Mouse (Mus musculus) left cerebral cortex, adult 6 months (tissue): ENCODE results near the gene Gskip. TPM values are rescaled to one million over a fixed set of nuclear protein-coding genes. Genes with fewer than 3 reads are reported as not detected.

Source experiments
- long read RNA-seq, 2 experiments: library from polyadenylated mRNA; unstranded; transcript quantifications; one replicate each; pipeline ENCODE4 v2.0.0; 2019 to 2020
- polyA plus RNA-seq: library from polyadenylated mRNA; unstranded; fragments of <200 nt; fragmentation: Nextera tagmentation; gene quantifications from 2 replicates; pipeline ENCODE4 v1.2.3, GENCODE M21; 2021

Gskip gene
- 46.2 and 53.0 TPM in 2 replicates for polyA plus RNA-seq
- long read RNA-seq, experiment 1, transcript Gskip-201 (3 exons, 2,720 nt): major isoform, 341 of 357 reads
- long read RNA-seq, experiment 1, partial matches to known transcripts: 14 of 357 reads
- long read RNA-seq, experiment 1, other reads (novel, unspliced or antisense): 2 of 357 reads
- long read RNA-seq, experiment 2, transcript Gskip-201 (3 exons, 2,720 nt): major isoform, 51 of 69 reads
- long read RNA-seq, experiment 2, transcript Gskip-202 (2 exons, 1,064 nt): minor isoform, 5 of 69 reads
- long read RNA-seq, experiment 2, partial matches to known transcripts: 10 of 69 reads
- long read RNA-seq, experiment 2, other reads (novel, unspliced or antisense): 2 of 69 reads

GRCm38 (mm10) chr12:105683933-105684901, at the start of gene Gskip:
Gene Gskip, plus strand, starts transcription at chr12:105684829.

GRCm38 (mm10) chr12:105685001-105685691, 517 bp downstream of the Gskip start, which contains the start of gene Atg2b:
Gene Atg2b, minus strand, starts transcription at chr12:105685211.

GRCm38 (mm10) chr12:105705799-105706487, 21.3 kb downstream of the Gskip start, which contains the start of gene Ak7:
Gene Ak7, plus strand, starts transcription at chr12:105705976.

Other genes with a start within 250 kb of the Gskip start
- 7.9 and 10.2 TPM in 2 replicates for gene D430019H16Rik, start 231.0 kb upstream of the Gskip start, polyA plus RNA-seq
- 0.15 and 0.21 TPM in 2 replicates for gene Bdkrb2, start 121.6 kb upstream of the Gskip start, polyA plus RNA-seq
- not detected in 2 replicates for gene Bdkrb1, start 81.7 kb upstream of the Gskip start, polyA plus RNA-seq
- gene Atg2b, start 382 bp downstream of the Gskip start, polyA plus RNA-seq: 6.7 and 7.9 TPM in 2 replicates
- gene Ak7, start 21.1 kb downstream of the Gskip start, polyA plus RNA-seq: 0.36 and 0.75 TPM in 2 replicates
- 63.5 and 71.3 TPM in 2 replicates for gene Papola, start 99.9 kb downstream of the Gskip start, polyA plus RNA-seq